Mouse (Mus musculus) midbrain, postnatal 0 days (tissue): ENCODE data around the gene Csdc2. TPM values are rescaled to one million over a fixed set of nuclear protein-coding genes. Genes with fewer than 3 reads are reported as not detected.
"Not testable (repeated sequence)": the region's sequence is repeated elsewhere in the genome, so short reads cannot be mapped to it uniquely, and the experiment has no call there.

Experiments
- ATAC-seq: fragments of 200-750 bp; cut with Nextera tagmentation; 2 replicates; pipeline ENCODE4 v1.8.0; 2017; ENCODE audit warnings: moderate number of reproducible peaks, mild to moderate bottlenecking, moderate TSS enrichment, moderate library complexity; ENCODE audit not compliant: low FRiP score
- DNase-seq: peaks from one replicate; pipeline ENCODE4 v3.0.0-alpha.2; 2015; ENCODE audit warnings: low spot score
- H3K27ac ChIP-seq: fragments of 300-500 bp; sonication (generic); 2 replicates; pipeline ENCODE4 v1.5.1; 2014; ENCODE audit warnings: low read depth, mild to moderate bottlenecking, low read length, mixed read lengths
- H3K27me3 ChIP-seq: fragments of 300-500 bp; sonication (generic); 2 replicates; pipeline ENCODE4 v1.6.1; 2014; ENCODE audit warnings: low read length, control low read depth, mixed read lengths; ENCODE audit not compliant: insufficient read depth
- H3K36me3 ChIP-seq: fragments of 300-500 bp; sonication (generic); 2 replicates; pipeline ENCODE4 v1.6.1; 2014; ENCODE audit warnings: low read length, control low read depth, mixed read lengths; ENCODE audit not compliant: insufficient read depth
- H3K4me1 ChIP-seq: fragments of 300-500 bp; sonication (generic); 2 replicates; pipeline ENCODE4 v1.6.1; 2014; ENCODE audit warnings: mild to moderate bottlenecking, control low read depth, antibody characterized with exemption, low read length, mixed read lengths; ENCODE audit not compliant: insufficient read depth
- H3K4me2 ChIP-seq: fragments of 300-500 bp; sonication (generic); 2 replicates; pipeline ENCODE4 v1.6.1; 2014; ENCODE audit warnings: low read depth, mild to moderate bottlenecking, low read length, mixed read lengths; ENCODE audit not compliant: poor library complexity, severe bottlenecking
- H3K4me3 ChIP-seq: fragments of 300-500 bp; sonication (generic); 2 replicates; pipeline ENCODE4 v1.5.1; 2014; ENCODE audit warnings: low read depth, mild to moderate bottlenecking, low read length, moderate library complexity
- H3K9ac ChIP-seq: fragments of 300-500 bp; sonication (generic); replicated peaks from 2 replicates; pipeline ENCODE4 v1.6.1; 2014; ENCODE audit warnings: mild to moderate bottlenecking, low read length, moderate library complexity, mixed read lengths; ENCODE audit not compliant: poor library complexity, severe bottlenecking
- H3K9me3 ChIP-seq: fragments of 300-500 bp; sonication (generic); 2 replicates; pipeline ENCODE4 v1.6.1; 2016; ENCODE audit warnings: low read length, control low read depth
- CTCF ChIP-seq: IDR thresholded peaks from 2 replicates; pipeline ENCODE4 v1.5.1; 2016; ENCODE audit warnings: antibody characterized with exemption, mild to moderate bottlenecking
- WGBS: fragments of 180-500 bp; shearing (Covaris S2); extraction: QIAGEN DNeasy Blood & Tissue Kit; methylation state at CpG from one replicate; pipeline ENCODE4 v1.1.7; 2014; 5-methylcytosine and 5-hydroxymethylcytosine counted together
- polyA plus RNA-seq: library from polyadenylated mRNA; unstranded; fragments of >200 nt; fragmentation: Nextera tagmentation; extraction: Ambion mirVana; gene quantifications from 2 replicates; pipeline ENCODE4 v1.2.1, GENCODE M21; 2015
- total RNA-seq: library from RNA; depleted of rRNA; stranded (reverse); fragments of >200 nt; gene quantifications from 2 replicates; pipeline ENCODE4 v1.2.3, GENCODE M21; 2014

The Csdc2 gene
- total and polyA plus RNA-seq, 2 experiments from 2014 or later: 196 to 323 TPM

DNA sequence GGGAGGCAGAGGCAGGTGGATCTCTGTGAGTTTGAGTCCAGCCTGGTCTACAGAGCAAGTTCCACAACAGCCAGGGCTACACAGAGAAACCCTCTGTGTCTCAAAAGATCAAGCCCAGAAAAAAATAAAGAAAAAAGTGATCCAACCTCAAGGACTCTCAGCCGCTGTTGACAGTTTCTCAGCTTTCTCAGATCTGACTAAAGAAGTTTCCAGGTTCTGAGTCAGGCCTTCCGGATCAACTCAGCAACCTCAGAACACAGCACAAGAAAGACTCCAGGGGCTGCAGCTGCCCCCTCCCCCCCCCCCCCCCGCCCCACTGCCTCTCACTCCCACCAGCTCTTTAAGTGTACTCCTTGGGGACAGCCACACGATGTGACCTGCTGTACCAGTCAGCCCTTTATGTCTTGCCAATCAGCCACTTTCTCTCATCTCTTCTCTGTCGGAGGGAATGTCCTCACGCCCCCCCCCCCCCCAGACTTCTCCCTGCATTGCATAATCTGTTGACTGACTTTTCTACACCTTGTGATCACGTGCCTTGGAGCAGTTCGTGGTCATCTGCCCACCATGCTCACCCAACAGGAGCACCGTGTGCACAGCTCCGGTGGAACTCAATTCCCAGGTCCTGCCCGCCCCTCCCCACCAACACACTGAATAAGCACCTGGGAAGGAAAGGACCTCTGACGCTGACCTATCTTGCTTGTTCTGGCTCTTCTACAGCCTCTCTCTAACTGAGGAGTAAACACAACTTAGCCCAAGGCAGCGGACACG, 29.7 kb downstream of the Csdc2 start:
- WGBS: 86% methylated on average over 12 of the region's 14 CpGs

DNA sequence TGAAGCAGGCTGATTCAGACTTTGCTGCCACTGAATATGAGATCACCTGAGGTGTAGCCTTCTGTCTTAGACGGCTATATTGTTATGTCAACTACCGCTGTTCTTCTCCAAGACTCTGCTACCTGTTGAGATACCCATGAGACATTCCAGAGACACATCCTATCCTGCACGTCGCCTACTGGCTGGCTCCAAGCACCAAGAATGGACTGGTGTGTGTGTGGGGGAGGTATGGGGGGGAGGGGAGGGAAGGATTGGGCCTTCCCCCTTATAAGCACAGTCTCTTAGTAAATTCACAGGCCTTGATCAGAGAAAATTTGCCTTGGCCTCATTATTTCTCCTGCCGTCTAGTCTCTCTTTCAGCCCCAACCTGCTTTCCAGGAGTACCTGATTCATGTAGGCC, 31.3 kb downstream of the Csdc2 start:
- ATAC-seq: no peak
- no peak for DNase-seq
- Histone ChIP-seq H3K4me1 (no peaks in the 10 kb centered on the region), H3K4me2 (no peak overlapping the region), H3K36me3 (no peaks in the 10 kb centered on the region), H3K4me3 (no peak overlapping the region), H3K27me3 (no peaks in the 10 kb centered on the region), H3K27ac (no peak overlapping the region), H3K9ac (no peak overlapping the region), H3K9me3 (no peaks in the 10 kb centered on the region)
- no peak for TF ChIP-seq CTCF
- WGBS: 88% methylated on average over 5 of the region's 5 CpGs

More for the DNA sequence above, 29.7 kb downstream of the Csdc2 start:
- H3K9me3 ChIP-seq: no peaks in the 10 kb centered on the region
- H3K4me3 ChIP-seq: no peak overlapping the region
- no peak for TF ChIP-seq CTCF
- ATAC-seq (no peak), DNase-seq (no peak)
- H3K27ac ChIP-seq: no peak overlapping the region
- no peaks in the 10 kb centered on the region for H3K27me3 ChIP-seq
- no peaks in the 10 kb centered on the region for H3K36me3 ChIP-seq
- H3K9ac ChIP-seq: no peak overlapping the region
- no peaks in the 10 kb centered on the region for H3K4me1 ChIP-seq
- no peak overlapping the region for H3K4me2 ChIP-seq

DNA sequence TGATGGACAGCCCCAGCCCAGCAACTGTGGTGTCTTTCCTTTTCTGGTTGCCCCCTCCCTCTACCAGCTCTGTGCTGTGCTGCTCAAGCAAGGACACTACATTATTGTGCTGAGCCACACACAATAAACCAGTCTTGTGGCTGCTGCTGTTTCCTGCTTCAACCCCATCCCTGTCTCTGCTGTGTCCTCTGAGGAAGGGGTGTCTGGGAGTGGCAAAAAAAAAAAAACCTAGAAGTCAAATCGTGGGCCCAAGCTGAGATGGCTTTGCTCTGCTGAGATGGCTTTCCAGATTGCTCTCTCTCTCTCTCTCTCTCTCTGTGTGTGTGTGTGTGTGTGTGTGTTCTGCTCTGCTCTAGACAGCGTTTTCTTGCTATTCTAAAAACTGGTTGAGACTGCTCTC, 31.9 kb downstream of the Csdc2 start:
- no peaks in the 10 kb centered on the region for H3K27me3 ChIP-seq
- H3K9me3 ChIP-seq: no peaks in the 10 kb centered on the region
- no peak for DNase-seq
- ATAC-seq: no peak
- no peak overlapping the region for H3K4me2 ChIP-seq
- H3K4me1 ChIP-seq: no peaks in the 10 kb centered on the region
- H3K9ac ChIP-seq: no peak overlapping the region
- no peak overlapping the region for H3K4me3 ChIP-seq
- TF ChIP-seq CTCF: no peak
- no peak overlapping the region for H3K27ac ChIP-seq
- 71% methylated on average over 2 of the region's 2 CpGs for WGBS
- no peaks in the 10 kb centered on the region for H3K36me3 ChIP-seq

DNA sequence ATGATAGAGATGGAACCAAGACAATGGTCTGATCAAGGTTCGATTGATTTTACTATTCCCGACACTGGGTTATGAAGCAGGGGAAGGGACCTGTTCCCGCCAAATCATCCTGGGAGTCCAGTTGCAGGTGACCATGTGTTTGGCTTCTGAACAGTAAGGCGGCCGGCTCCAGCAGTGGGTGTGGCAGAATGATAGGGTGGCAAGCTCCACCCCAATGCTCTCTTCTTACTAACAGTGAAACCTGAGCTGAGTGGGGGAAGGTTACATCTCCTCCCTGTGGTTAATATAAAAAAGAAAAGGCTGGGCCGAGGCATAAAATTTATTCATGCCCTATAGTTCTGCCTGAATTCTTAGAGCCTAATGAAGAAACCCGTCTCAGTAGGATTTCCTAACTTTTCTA, 32.6 kb downstream of the Csdc2 start:
- 79% methylated on average over 7 of the region's 7 CpGs for WGBS
- DNase-seq (no peak), ATAC-seq (no peak)
- Histone ChIP-seq H3K36me3 (no peaks in the 10 kb centered on the region), H3K27me3 (no peaks in the 10 kb centered on the region), H3K4me1 (no peaks in the 10 kb centered on the region), H3K4me2 (no peak overlapping the region), H3K27ac (no peak overlapping the region), H3K4me3 (no peak overlapping the region), H3K9me3 (no peaks in the 10 kb centered on the region), H3K9ac (no peak overlapping the region)
- no peak for TF ChIP-seq CTCF

DNA sequence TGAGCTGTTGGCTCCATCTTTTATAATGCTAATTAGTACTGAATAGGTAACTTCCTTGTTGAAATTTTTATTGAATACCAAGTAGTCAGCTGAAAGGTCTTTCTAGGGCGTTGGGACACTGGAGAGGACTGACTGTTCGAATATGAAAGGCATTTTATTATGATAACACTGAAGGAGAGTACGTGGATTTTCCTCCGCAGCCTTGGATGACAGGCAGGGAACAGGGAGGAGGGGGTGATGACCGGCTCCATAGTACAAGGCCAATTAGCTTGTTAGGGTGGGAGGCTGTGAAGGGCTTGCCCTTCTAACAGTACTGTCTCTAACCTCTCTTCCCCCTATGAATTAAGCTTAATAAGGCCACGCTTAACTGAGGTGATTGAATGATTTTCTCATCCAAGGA, 33.1 kb downstream of the Csdc2 start:
- not testable (repeated sequence) for ATAC-seq, H3K4me2 ChIP-seq, H3K9ac ChIP-seq, H3K27me3 ChIP-seq, H3K27ac ChIP-seq, DNase-seq, H3K4me1 ChIP-seq, H3K9me3 ChIP-seq, H3K36me3 ChIP-seq, H3K4me3 ChIP-seq
- WGBS: 62% methylated on average over 6 of the region's 6 CpGs

DNA sequence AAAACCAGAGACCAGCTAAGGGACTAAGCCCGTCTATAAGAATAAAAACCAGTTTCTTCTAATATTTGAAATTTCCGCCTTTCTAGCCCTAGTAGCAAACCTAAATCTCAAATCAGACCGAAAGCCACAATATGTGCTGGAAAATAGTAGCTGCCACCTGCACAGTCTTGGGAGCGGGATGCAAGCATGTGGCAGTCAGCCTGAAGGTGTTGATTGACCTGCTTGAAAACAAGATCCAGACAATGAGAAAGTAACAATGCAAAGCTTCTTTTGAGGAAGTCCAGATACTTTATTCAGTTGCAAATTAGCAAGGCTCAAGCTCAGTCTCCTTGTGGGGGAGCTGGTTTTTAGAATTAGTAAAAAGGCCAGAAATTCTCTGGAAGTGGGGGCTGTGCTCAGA, 33.9 kb downstream of the Csdc2 start:
- DNase-seq, H3K9ac ChIP-seq, H3K4me3 ChIP-seq, ATAC-seq, H3K27me3 ChIP-seq, H3K36me3 ChIP-seq, H3K4me2 ChIP-seq, H3K4me1 ChIP-seq, H3K27ac ChIP-seq, H3K9me3 ChIP-seq: not testable (repeated sequence)
- WGBS: 83% methylated on average over 4 of the region's 4 CpGs

DNA sequence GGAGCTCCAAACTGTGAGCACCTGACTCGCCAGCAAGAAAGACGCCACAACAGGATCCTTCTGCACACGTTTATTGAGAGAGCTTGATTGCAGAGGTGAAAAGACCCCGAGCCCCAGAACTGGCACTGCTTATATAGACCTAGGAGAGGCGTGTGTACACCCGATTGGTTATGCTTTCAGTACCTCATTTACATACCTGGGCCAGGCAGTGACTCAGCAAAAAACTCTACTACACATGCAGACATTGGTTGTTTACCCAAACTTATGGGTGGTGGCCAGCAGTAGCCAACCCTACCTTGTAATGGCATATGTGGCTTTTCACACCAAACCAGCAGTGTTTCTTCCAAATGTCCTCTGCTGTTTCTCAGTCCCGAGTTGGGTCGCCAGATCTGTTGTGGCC, 38.6 kb downstream of the Csdc2 start:
- H3K4me2 ChIP-seq, H3K9me3 ChIP-seq, H3K27ac ChIP-seq, H3K4me1 ChIP-seq, H3K36me3 ChIP-seq, ATAC-seq, H3K4me3 ChIP-seq, H3K27me3 ChIP-seq, DNase-seq, H3K9ac ChIP-seq: not testable (repeated sequence)
- 91% methylated on average over 8 of the region's 8 CpGs for WGBS
